Mouse (Mus musculus) cerebellum, adult 9-10 months (tissue): Measurements from ENCODE around the gene Cyp4f17.
"Not testable (repeated sequence)": the region's sequence is repeated elsewhere in the genome, so short reads cannot be mapped to it uniquely, and the experiment has no call there.

Experiments used
- DNase-seq: peaks from one replicate; pipeline ENCODE4 v3.0.0; 2022

The Cyp4f17 gene

GRCm38 (mm10) chr17:32505851-32506728 is at the start of gene Cyp4f17:
Cyp4f17 (plus strand) TSS chr17:32506050.
- peak; percentile 18 for DNase-seq

DNA sequence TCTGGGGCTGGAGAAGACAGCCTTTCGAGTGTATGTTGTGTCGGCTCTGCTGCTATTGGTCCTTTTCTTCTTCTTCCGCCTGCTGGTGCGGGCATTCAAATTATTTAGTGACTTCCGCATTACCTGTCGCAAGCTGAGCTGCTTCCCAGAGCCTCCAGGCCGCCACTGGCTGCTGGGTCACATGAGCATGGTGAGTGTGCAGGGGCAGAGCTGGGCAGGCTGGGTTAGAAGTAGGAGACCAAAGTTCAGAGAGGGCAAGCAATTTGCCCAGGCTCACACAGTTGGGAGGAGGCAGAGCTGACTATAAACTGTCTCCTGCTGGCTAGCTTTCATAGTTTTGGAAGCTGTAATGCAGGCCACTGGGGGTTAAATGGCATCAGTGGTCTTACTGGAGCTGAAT is 37.4 kb upstream of the Cyp4f17 start:
- no peak for DNase-seq

DNA sequence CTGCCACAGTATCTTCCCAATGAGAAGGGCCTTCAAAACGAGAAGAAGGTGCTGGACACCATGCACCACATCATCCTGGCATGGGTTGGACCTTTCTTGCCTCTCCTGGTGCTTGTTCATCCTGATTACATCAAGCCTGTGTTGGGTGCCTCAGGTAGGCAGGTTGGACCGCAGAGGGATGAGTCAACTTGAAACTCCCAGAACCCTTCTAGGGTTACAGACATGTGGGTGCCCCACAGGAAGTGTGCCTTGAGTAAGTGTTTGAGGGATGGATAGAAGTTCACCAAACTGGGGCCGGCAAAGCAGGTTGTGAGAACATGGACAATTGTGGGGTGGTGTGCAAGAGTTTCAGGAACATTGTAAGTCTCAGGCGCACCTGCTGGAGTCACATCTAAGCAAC is 35.1 kb upstream of the Cyp4f17 start:
- no peak for DNase-seq

DNA sequence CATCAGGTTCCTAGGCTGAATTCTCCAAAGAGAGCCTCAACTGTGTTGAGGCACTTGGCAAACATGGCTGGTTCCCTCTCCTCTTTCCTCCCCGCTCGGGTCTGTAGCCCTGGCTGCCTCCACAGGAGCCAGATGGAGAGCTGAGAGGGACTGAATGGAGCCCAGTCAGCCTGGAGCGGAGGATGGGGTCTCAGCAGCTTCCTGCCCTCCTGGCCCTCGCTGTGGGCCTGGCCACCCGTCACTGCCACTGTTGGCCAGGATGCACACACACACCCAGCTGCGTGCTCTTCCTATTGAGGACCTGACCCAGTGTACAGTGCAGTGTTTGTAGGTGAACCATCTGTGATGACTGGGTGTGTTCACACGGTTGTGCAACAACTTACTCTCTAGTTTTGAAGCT is 33.7 kb upstream of the Cyp4f17 start:
- DNase-seq, result no peak

DNA sequence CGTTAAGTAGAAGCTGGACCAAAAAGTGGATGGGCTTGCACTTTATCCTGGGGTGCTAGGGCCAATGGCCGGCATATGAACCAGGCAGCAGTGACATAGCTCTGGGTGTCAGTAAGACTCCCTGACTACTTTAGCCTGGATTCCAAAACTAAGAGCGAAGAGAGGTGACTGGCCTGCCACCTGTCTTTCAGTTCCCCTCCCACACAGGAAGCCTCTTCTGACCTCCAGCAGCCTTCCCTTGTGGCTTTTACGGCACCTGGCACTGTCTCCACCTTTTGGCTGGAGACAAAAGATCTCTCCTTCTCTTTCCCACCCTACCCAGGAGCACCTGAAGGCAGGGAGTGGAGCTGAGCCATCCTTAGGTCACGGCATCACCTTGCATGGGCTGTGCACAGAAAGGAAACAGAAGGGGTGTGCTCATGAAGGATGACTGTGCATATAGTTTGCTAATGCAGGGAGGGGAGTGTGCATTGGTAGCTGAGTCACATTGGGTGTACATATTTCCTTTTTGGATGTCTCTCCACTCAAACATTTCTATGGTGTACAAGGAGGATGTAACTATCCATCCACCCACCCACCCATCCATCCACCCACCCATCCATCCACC is 30.8 kb upstream of the Cyp4f17 start:
- DNase-seq, result no peak

- no peak for DNase-seq
These were observed 28.6 kb upstream of the Cyp4f17 start for GRCm38 (mm10) chr17:32477204-32477603.

DNA sequence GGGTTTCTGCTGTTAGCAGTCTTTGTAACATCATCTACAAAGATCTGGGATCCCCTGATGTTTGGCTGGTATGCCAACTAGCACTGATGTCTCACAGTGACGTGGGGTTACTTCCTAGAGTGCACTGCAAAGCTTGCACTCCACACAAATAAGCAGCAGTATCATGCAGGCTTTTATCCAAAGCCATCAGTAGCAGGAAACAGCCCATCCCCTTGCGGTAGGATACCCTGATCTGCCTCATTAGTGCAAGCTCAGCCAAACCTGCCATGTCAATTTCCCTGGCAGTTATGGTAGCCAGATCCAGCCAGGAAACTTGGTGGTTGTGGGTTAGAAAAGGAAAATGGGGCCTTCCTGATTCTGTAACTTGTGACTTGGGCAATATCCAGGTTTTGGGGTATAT is 27.1 kb upstream of the Cyp4f17 start:
- no peak for DNase-seq

DNA sequence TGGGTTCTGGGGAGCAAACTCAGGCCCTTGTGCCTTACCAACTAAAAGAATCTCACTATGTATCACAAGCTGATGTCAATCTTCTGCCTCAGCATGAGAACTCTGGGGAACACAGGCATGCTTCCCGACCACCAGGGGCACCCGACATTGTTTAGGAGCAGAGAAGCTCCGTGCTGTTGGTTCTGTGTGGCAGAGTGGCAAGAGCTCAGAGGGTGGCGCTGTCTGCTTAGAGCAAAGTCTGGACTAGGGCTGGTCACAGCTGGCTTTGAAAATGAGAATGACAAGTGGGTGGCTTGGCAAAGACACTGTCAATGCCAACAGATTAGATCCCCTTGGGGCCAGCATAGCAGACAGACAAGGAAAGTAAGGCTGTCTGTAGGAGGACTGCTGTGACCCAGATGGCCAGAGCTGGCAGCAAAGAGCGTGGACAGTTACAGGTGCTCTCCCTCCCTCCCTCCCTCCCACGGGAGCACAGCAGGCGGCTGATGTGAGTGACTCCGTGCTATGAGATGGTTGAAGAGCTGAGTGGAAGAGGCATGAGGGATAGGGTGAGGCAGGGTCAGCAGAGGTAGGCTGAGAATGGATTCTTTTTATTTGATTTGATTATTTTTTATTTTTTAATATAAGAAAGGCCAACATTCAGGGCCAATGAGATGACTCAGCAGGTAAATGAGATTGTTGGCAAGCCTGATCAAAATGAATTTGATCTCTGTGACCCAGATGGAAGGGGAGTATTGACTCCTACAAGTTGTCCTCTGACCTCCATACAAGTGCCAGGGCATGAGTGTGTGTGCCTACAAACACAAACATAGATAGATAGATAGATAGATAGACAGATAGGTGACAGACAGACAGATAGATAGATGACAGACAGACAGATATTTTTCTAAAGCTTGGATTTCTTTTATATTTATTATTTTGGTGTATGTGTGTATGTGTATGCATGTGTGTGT is 26.0 kb upstream of the Cyp4f17 start:
- DNase-seq, result peak; percentile 11

DNA sequence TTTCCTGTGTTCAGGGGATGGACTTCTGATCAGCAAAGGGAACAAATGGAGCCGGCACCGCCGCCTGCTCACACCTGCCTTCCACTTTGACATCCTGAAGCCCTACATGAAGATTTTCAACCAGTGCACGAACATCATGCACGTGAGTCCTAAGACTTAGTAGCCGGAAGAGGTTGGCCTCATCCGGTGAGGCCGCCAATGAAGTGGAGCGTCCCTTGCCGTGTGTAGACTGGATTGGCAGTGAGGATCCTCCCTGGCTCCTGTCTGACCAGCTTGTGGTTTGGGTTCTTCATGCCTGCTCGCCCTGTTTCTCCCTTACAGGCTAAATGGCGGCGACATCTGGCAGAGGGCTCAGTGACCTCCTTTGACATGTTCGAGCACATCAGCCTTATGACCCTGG is 24.1 kb upstream of the Cyp4f17 start:
- DNase-seq, result peak; percentile 9

- DNase-seq, result peak; percentile 94
These were observed 22.6 kb upstream of the Cyp4f17 start for GRCm38 (mm10) chr17:32483200-32483599.

DNA sequence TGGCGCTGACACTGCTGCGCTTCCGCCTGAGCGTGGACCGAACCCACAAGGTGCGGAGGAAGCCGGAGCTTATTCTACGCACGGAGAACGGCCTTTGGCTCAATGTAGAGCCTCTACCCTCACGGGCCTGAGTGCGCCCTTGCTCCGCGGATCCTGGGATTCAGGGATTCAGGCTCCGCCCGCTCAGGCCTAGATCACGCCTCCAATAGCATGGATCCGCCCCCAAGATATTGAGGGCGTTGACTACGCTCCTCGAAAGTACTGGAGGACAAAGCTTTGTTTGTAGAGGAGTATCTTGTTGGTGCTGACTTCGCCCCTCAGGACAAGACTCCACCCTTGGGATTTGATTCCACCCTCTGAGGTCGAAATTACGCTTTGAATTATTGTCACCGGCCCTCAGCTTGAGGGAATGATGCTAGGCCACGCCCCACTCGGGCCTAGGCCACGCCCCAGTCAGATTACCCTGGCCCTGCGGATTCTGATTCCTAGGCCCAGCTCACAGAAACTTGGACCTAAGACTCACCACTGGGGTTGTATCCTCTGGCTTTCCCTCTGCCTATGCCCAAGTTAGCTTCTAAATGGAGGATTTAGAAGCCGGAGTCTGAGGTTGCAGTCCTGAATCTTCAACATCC is 13.4 kb upstream of the Cyp4f17 start:
- DNase-seq, result no peak

DNA sequence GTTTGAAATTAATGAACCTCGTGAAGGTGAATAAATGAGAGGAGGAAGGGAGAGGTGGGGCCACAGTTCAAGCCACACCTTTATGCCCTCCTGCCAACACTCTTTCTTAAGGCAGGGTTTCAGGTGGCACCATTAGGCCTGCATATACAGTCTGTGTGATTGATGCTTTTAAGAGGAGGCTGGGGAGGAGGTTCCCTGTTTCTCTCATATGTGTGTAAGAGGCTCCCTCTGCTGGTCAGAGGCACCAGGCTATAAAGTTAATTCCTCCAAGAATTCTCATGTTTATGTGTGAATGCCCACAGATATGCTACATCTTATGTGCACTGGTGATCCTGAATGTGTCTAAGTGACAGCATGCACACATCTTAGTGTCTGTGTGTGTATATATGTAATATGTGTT is 11.2 kb upstream of the Cyp4f17 start:
- DNase-seq, result peak; percentile 81

GRCm38 (mm10) chr17:32500511-32500910 is 5.3 kb upstream of the Cyp4f17 start:
- not testable (repeated sequence) for DNase-seq

GRCm38 (mm10) chr17:32501051-32501450 is 4.8 kb upstream of the Cyp4f17 start:
- DNase-seq, result no peak

DNA sequence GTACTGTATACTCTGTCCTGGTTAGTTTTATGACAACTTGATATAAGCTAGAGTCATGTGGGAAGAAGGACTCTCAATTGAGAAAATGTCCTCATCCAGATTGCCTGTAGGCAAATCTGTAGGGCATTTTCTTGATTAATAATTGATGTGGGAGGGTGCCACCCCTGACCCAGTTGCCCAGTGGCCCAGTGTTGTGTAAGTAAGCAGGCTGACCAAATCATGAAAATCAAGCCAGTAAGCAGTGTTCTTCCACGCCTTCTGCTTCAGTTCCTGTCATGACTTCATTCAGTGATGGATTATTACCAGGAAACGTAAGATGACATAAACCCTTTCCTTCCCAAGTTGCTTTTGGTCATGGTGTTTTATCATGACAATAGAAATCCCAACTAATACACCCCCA is 2.7 kb upstream of the Cyp4f17 start:
- no peak for DNase-seq

DNA sequence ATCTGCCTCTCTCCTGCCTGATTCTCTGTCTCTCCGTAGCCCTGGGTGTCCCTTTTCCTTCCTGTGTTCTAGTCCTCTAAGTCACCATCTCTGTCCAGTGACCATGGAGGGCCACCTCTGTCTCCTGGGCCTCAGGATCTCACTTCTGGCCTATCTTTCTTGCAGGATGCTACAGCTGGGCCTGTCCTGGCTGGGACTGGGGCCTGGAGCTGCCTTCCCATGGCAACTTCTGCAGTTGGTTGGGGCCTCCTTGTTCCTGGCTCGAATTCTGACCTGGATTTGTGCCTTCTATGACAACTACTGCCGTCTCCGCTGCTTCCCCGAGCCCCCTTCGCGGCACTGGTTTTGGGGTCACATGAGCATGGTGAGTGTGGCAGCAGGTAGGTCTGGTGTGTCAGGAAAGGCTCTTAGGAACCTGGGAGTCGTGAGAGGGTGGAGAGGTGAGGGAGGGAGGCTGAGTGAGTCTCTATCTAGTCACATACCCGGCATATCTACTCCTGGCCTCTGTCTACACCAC is 937 bp downstream of the Cyp4f17 start:
- DNase-seq, result no peak

GRCm38 (mm10) chr17:32516126-32516525 is 10.3 kb downstream of the Cyp4f17 start:
- no peak for DNase-seq

- DNase-seq, result no peak
These were observed 16.1 kb downstream of the Cyp4f17 start for GRCm38 (mm10) chr17:32521981-32522380.

GRCm38 (mm10) chr17:32522386-32522785 is 16.5 kb downstream of the Cyp4f17 start:
- DNase-seq, result no peak

DNA sequence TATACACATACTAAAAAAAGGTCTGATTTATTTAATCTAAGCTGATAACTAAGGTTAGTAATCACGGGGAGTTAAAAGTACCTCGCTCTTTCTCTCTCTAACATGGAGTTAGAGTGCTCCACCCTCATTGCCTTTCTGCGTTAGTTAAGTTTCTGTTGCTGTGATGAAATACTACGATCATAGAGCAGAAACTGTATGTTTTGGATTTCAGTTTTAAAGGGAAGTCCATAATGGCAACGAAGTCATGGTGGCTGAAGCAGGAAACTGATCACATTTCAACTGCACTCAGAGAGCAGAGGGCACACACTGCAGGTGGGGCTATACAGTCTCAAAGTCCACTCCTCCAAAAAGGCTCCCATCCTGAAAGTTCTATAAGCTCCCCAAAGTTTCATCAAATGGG is 17.0 kb downstream of the Cyp4f17 start:
- no peak for DNase-seq

DNA sequence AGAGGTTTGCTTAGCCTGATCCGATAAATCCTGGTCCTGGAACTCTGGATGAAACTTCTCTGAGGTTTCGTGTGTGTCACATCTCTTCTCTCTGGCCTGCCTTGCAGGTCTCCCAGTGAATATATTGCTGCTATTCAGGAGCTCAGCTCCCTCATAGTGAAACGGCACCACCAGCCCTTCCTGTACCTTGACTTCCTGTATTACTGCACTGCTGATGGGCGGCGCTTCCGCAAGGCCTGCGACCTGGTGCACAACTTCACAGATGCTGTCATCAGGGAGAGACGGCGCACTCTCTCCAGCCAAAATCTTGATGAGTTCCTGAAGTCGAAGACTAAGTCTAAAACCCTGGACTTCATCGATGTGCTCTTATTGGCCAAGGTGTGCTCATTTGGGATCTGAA is 18.0 kb downstream of the Cyp4f17 start:
- DNase-seq, result no peak

DNA sequence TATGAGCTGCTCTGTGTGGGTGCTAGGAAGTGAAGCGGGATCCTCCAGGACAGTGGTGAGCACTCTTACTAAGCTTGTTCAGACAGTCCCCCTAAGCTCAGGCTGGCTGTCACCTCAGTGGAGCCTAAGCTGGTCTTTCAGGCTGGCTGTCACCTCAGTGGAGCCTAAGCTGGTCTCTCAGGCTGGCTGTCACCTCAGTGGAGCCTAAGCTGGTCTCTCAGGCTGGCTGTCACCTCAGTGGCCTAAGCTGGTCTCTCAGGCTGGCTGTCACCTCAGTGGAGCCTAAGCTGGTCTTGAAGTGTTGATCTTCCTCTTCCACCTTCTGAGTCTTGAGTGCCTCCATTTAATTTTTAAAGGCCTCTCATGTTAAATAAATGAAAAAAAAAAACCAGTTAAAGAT is 20.5 kb downstream of the Cyp4f17 start:
- not testable (repeated sequence) for DNase-seq

- DNase-seq, result no peak
These were observed 21.9 kb downstream of the Cyp4f17 start for GRCm38 (mm10) chr17:32527748-32528147.
